Mouse (Mus musculus) lung, adult 2 months (tissue): ENCODE data around the gene Casp1.

Experiments
- CTCF ChIP-seq: fragments of 200-500 bp; IDR thresholded peaks from 2 replicates; pipeline ENCODE4 v1.5.1; 2011; ENCODE audit warnings: mild to moderate bottlenecking, low read length, control low read depth; ENCODE audit not compliant: insufficient read depth
- POLR2A ChIP-seq: fragments of 200-500 bp; IDR thresholded peaks from 2 replicates; pipeline ENCODE4 v1.6.1; 2011; ENCODE audit warnings: low read depth, mild to moderate bottlenecking, control low read depth, low read length, borderline replicate concordance; ENCODE audit errors: extremely low read depth

- TF ChIP-seq CTCF: no peak
- no peak for TF ChIP-seq POLR2A
These were observed 47.1 kb downstream of the Casp1 start, which contains the start of gene Casp12 for GRCm38 (mm10) chr9:5345291-5345898.
